Mouse (Mus musculus) left cerebral cortex, postnatal 14 days (tissue): ENCODE results near the gene Tsnax. TPM values are rescaled to one million over a fixed set of nuclear protein-coding genes. Genes with fewer than 3 reads are reported as not detected.

Experiments used
- DNase-seq, 2 experiments: peaks; one replicate each; pipeline ENCODE4 v3.0.0; 2021 to 2022; ENCODE audit warnings: low spot score in 2 of 2, mixed read lengths in 1 of 2
- intact Hi-C: fragments of 180-260 bp; cut with DNase I; formaldehyde crosslinking; loops from one replicate; pipeline ENCODE4 v1.15.1; 2025
- microRNA-seq, 2 experiments: library from miRNA; unstranded; fragments of <30 nt; microRNA quantifications; one replicate each; pipeline ENCODE4 v1.2.0; 2022
- total RNA-seq, 2 experiments: library from RNA; stranded (reverse); gene quantifications; 2 replicates each; pipeline ENCODE4 v1.2.3; 2021

The Tsnax gene
- total RNA-seq, 2 experiments from 2014 or later, result 102 to 108 TPM

DNA sequence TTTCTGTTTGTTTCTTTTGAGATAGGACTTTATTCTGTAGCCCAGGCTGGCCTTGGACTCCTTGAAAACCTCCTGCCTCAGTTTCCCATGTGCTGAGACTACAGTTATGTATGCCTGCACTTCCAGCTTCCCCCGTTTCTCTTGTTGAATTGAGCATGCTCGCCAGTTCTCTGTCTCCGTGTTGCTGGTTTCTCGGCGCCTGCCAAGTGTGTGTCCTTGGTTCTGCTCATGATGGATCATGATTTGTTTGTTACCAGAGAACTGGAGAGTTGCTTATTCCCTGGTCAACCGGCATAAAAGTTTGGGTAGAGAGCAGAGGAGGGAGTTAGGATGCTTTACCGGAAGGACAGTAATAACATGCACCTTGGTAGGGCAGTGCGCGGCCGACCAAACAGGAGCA lies 61.3 kb downstream of the Tsnax start:
- DNase-seq, result no peak
- intact Hi-C loops, result no loop called here

DNA sequence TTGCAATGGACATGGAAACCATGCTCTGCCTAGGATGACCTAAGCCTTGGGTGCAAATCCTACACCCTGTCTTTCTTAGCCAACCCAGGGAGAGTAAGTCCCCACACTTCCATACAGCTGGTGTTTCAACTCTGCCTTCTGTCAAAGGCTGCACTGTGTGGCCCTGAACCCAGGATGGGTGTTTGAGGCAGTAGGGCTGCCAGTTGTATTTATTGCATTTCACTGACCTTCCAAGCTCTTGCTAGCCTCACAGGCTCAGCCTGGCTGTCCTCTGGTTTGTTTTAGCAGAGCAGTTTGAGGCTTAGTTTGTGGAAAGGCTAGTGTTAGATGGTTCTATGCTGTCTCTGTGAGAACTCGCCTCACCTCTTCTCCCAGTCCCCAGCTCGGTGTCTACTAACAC lies 61.8 kb downstream of the Tsnax start:
- intact Hi-C loops, result no loop called here
- DNase-seq, result no peak

DNA sequence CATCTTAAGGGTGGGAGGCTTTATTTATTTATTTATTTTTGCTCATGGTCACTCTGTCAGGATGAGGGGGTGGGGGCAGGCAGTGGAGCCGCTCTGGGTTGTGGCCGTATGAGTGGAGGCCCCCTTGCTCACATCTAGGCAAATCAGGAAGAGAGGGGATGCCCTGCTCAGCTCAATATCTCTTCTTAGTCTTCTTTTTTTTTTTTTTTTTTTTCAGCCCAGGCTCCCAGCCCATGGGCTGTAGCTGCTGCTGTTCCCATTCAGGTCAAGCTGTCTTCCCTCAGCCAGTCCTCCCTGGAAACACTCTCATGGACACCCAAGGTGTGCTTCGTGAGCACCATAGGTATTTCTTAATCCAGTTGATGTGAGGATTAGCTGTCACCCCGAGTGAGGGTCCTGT lies 62.6 kb downstream of the Tsnax start:
- DNase-seq, result no peak
- intact Hi-C loops, result no loop called here

DNA sequence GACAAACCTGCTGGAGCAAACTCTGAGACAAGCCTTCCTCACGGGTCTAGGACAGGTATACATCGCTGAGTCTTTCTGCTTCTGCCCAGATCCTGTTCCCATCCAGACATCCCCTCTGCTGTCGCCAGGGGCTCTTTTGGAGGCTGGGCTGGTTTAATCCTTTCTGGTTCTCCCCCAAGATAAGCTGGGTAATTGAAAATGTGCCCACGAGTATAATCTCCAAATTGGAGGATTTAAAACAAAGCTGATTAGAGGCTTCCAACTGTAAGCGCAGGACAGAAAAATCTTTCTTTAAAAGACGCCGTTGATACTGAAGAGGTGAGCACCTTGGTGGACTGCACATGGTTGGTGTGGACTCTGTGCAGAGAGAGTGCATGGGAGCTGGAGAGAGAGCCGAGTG lies 64.5 kb downstream of the Tsnax start:
- intact Hi-C loops, result no loop called here
- DNase-seq, result no peak

DNA sequence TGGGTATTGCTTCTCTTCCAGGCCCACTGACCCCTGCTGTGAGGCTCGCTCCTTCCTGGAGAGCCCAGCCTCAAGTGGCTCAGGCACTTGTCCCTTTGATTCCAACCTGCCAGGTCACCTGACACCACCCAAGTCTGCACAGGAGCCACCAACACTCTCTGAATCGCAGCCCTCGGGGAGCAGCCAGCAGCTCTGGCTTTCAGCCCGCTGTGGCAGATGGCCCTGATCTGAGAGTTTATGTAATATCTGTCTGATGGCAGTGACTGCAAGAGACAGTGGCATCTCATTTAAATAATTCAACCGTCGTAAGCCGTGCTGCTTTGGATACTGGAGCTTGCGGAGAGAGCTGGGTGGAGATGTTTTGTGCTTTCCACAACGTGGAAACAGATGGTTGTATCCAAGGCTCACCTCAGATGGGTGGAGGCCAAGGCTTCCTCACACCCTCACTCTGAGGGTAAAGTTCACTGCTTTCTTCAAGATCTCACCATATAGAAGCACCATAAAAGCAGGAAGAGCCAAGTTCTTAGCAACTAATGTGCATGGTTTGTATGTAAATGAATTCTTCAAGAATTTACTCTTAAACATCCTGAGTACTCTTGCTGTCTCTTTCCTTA lies 66.1 kb downstream of the Tsnax start:
- DNase-seq, result peak; percentile 77 to 93
- intact Hi-C loops, result no loop called here

DNA sequence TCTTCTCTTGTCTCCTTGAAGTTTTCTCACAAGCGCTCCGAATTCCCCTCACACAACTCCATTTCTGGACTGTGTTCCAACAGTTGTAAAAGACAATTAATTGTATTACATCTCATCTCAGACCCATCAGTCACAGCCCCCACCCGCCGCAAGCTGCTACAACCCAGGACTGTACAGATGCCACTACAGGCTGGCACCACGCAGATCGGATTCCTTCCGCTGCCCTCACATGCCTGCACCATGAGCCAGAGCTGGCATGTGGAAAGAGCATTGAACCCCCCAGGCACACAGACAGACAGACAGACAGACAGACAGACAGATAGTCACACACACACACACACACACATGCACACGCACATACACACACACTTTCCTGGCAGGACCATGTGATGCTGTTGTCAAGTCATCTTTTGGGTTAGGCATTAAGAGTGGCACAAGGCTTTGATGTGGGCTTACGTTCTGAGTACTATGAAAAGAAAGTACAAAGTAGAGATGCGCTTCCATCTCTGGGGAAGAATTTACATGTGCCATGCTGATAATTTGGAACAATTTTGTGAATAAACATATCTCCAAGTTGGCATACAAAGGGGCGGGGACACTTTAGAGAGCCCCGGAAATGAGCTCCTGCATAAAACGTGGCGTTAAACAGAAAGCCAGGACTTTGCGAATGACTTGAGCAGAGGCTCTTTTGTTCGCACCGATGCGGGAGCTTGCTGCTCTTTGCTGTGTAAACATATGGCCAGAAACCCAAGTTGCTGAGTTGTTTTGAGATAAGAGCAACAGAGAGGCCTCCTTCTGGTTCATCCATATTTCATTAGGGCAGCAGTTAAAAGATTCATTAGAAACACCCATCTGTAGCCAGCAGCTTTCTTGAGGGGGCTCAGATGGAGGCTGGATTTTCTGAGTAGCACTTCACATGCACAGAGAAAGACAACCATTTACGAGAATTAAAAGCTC lies 67.9 kb downstream of the Tsnax start:
- intact Hi-C loops, result no loop called here
- DNase-seq, result no peak

DNA sequence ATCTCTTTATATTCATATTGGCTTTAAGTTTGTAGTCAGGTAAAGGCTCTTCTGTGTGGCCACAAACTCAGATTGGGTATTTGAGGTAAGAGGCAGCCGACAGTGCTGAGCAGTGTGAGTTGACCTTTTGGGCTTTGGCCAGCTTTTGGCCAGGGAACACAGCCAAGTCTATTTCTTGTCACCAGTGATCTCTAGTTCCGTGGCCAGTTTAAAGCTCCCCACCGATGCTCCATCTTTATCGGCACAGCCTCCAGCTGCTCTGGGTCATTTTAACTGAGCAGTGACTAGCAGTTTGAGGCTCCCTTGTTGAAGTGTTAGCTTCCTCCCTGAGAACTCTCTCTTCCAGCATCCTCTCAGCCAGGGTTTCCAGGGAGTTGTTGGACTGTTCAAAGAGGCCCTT lies 70.9 kb downstream of the Tsnax start:
- intact Hi-C loops, result no loop called here
- DNase-seq, result peak; percentile 42 to 48

Small RNAs within 50 kb of the gene (microRNA-seq; reads per million reads assigned to microRNA genes)
- 0 reads per million in 2 experiments for gene Gm22197

Other genes with a start within 250 kb of the Tsnax start
- 1 to 10 TPM; 5.1 to 5.8 TPM for gene Trim67, start 219.9 kb upstream of the Tsnax start, total RNA-seq
- gene Gnpat, start 150.0 kb upstream of the Tsnax start, total RNA-seq, result 10 to 100 TPM; 56.2 to 60.9 TPM
- gene 2810004N23Rik, start 149.9 kb upstream of the Tsnax start, total RNA-seq, result 10 to 100 TPM; 20.1 to 20.4 TPM
- 10 to 100 TPM; 35.9 to 36.5 TPM for gene Exoc8, start 115.3 kb upstream of the Tsnax start, total RNA-seq
- 10 to 100 TPM; 13.8 to 14.8 TPM for gene Sprtn, start 115.1 kb upstream of the Tsnax start, total RNA-seq
- gene Egln1, start 63.7 kb upstream of the Tsnax start, total RNA-seq, result 10 to 100 TPM; 57.5 to 58.0 TPM
- gene Disc1, start 41.2 kb downstream of the Tsnax start, total RNA-seq, result 1 to 10 TPM; 1.9 to 4.0 TPM